Mouse (Mus musculus): ENCODE measurements at regions not wholly inside any gene's neighbourhood (a gene's known extent, or its start where the extent isn't known, plus 50 kb on each side); places are given as distances from the start of the nearest gene placed in this dataset.

GRCm38 (mm10) chr12:106540003-106540402 lies 530.0 kb downstream of the Vrk1 start:
- TF ChIP-seq ZC3H11A (IDR thresholded peaks at IDR 0.05; ENCODE audit: borderline replicate concordance, low read depth, low read length) (no peak), ZNF384 (IDR thresholded peaks at IDR 0.05; ENCODE audit: low read depth, low read length) (no peak), MAFK (IDR thresholded peaks at IDR 0.05; ENCODE audit: insufficient read depth, low read depth, low read length) (no peak), CHD2 (IDR thresholded peaks at IDR 0.05; ENCODE audit: low read depth, low read length) (no peak), HCFC1 (IDR thresholded peaks at IDR 0.05; ENCODE audit: borderline replicate concordance, insufficient read depth, low read length) (no peak)

Measured in ES-E14 (cell line).